Mouse (Mus musculus) olfactory bulb, adult 2 months (tissue): Measurements from ENCODE around the gene Lrp2bp. TPM values are rescaled to one million over a fixed set of nuclear protein-coding genes. Genes with fewer than 3 reads are reported as not detected.

Source experiments
- H3K27ac ChIP-seq: fragments of 200-500 bp; 2 replicates; pipeline ENCODE4 v1.5.1; 2012; ENCODE audit warnings: low read depth, low read length; ENCODE audit not compliant: insufficient read depth
- H3K4me1 ChIP-seq: fragments of 200-500 bp; 2 replicates; pipeline ENCODE4 v1.6.1; 2012; ENCODE audit warnings: low read length; ENCODE audit not compliant: control insufficient read depth, insufficient read depth
- H3K4me3 ChIP-seq: fragments of 200-500 bp; 2 replicates; pipeline ENCODE4 v1.5.1; 2012; ENCODE audit warnings: mild to moderate bottlenecking, low read depth, low read length, moderate library complexity; ENCODE audit not compliant: insufficient read depth
- CTCF ChIP-seq: fragments of 200-500 bp; IDR thresholded peaks from 2 replicates; pipeline ENCODE4 v1.5.1; 2012; ENCODE audit warnings: low read depth, mild to moderate bottlenecking, low read length, moderate library complexity; ENCODE audit not compliant: insufficient read depth
- POLR2A ChIP-seq: fragments of 200-500 bp; IDR thresholded peaks from 2 replicates; pipeline ENCODE4 v1.6.1; 2012; ENCODE audit warnings: mild to moderate bottlenecking, low read depth, low read length, moderate library complexity; ENCODE audit not compliant: insufficient read depth
- WGBS: fragments of 180-500 bp; shearing (Covaris S2); methylation state at CpG from one replicate; pipeline ENCODE4 v1.1.7; 2018; 5-methylcytosine and 5-hydroxymethylcytosine counted together
- polyA plus RNA-seq: library from polyadenylated mRNA; stranded (reverse); fragments of >200 nt; gene quantifications from 2 replicates; pipeline ENCODE4 v1.2.4, GENCODE M21; 2012; ENCODE audit warnings: low replicate concordance; ENCODE audit not compliant: missing spikeins, insufficient read depth, insufficient read length

Gene Lrp2bp
- polyA plus RNA-seq, 1 experiment = not detected

GRCm38 (mm10) chr8:46010746-46011680, 11.9 kb downstream of the Lrp2bp start:
- Histone ChIP-seq H3K4me1 (peaks cover 4% of the 10 kb centered on the region), H3K4me3 (peak overlapping the region; percentile 10; the same call in 1 of the 2 replicates), H3K27ac (peak overlapping the region; percentile 72)
- TF ChIP-seq POLR2A (no peak), CTCF (no peak)
- WGBS = 6% methylated on average over 17 of the region's 17 CpGs

GRCm38 (mm10) chr8:46022203-46022602, 23.1 kb downstream of the Lrp2bp start:
- H3K4me3 ChIP-seq = no peak overlapping the region
- H3K4me1 ChIP-seq = no peaks in the 10 kb centered on the region
- H3K27ac ChIP-seq = no peak overlapping the region
- TF ChIP-seq CTCF = no peak
- no peak for TF ChIP-seq POLR2A
- 89% methylated on average over 9 of the region's 9 CpGs for WGBS

GRCm38 (mm10) chr8:46022758-46023157, 23.7 kb downstream of the Lrp2bp start:
- WGBS = 94% methylated on average over 9 of the region's 9 CpGs
- Histone ChIP-seq H3K27ac (no peak overlapping the region), H3K4me3 (no peak overlapping the region), H3K4me1 (no peaks in the 10 kb centered on the region)
- no peak for TF ChIP-seq POLR2A
- no peak for TF ChIP-seq CTCF

- H3K4me3 ChIP-seq = no peak overlapping the region
These were observed 25.3 kb downstream of the Lrp2bp start for GRCm38 (mm10) chr8:46024392-46024791.

GRCm38 (mm10) chr8:46036217-46036616, 37.1 kb downstream of the Lrp2bp start:
- Histone ChIP-seq H3K4me1 (0 out of 2 replicates have a peak, but pooled peaks cover 5% of the 10 kb centered on the region), H3K4me3 (no peak overlapping the region), H3K27ac (no peak overlapping the region)
- 86% methylated on average over 11 of the region's 11 CpGs for WGBS
- TF ChIP-seq POLR2A (no peak), CTCF (no peak)

More at GRCm38 (mm10) chr8:46024392-46024791, 25.3 kb downstream of the Lrp2bp start:
- H3K27ac ChIP-seq = no peak overlapping the region
- no peaks in the 10 kb centered on the region for H3K4me1 ChIP-seq
- TF ChIP-seq POLR2A (no peak), CTCF (no peak)
- 56% methylated on average over 4 of the region's 4 CpGs for WGBS

GRCm38 (mm10) chr8:46039666-46040065, 40.6 kb downstream of the Lrp2bp start:
- H3K27ac ChIP-seq = no peak overlapping the region
- no peak overlapping the region for H3K4me3 ChIP-seq
- no peak for TF ChIP-seq POLR2A
- no peak for TF ChIP-seq CTCF
- 29% methylated on average over 1 of the region's 1 CpGs for WGBS
- 0 out of 2 replicates have a peak, but pooled peaks cover 5% of the 10 kb centered on the region for H3K4me1 ChIP-seq

GRCm38 (mm10) chr8:46040260-46040659, 41.2 kb downstream of the Lrp2bp start:
- H3K4me3 ChIP-seq = no peak overlapping the region
- no peak for TF ChIP-seq CTCF
- no peak for TF ChIP-seq POLR2A
- 0 out of 2 replicates have a peak, but pooled peaks cover 5% of the 10 kb centered on the region for H3K4me1 ChIP-seq
- H3K27ac ChIP-seq = no peak overlapping the region
- 74% methylated on average over 13 of the region's 13 CpGs for WGBS

- TF ChIP-seq POLR2A = no peak
- no peak for TF ChIP-seq CTCF
- H3K4me1 ChIP-seq = no peaks in the 10 kb centered on the region
- H3K4me3 ChIP-seq = no peak overlapping the region
- H3K27ac ChIP-seq = no peak overlapping the region
- WGBS = 84% methylated on average over 5 of the region's 5 CpGs
These were observed 73.7 kb downstream of the Lrp2bp start for GRCm38 (mm10) chr8:46072798-46073197.

GRCm38 (mm10) chr8:46073540-46074140, 74.5 kb downstream of the Lrp2bp start:
- Histone ChIP-seq H3K4me3 (no peak overlapping the region), H3K4me1 (no peaks in the 10 kb centered on the region), H3K27ac (no peak overlapping the region)
- WGBS = 94% methylated on average over 2 of the region's 2 CpGs
- no peak for TF ChIP-seq CTCF
- no peak for TF ChIP-seq POLR2A
